Mouse (Mus musculus): ENCODE data around the gene Celsr1. TPM values are rescaled to one million over a fixed set of nuclear protein-coding genes. Genes with fewer than 3 reads are reported as not detected.
A peak's percentile ranks its signal among the peaks of the same experiment; 100 is the strongest.

The Celsr1 gene
- total RNA-seq, 2 experiments from 2014 or later = 6.4 to 7.2 TPM

- intact Hi-C loops (cut with DNase I) = no loop called here
- DNase-seq = peak; percentile 18 to 35
These were observed 63.8 kb downstream of the Celsr1 start for GRCm38 (mm10) chr15:85969707-85970153.

- intact Hi-C loops (cut with DNase I) = no loop called here
- DNase-seq = no peak
These were observed 64.3 kb downstream of the Celsr1 start for GRCm38 (mm10) chr15:85969291-85969690.

- intact Hi-C loops (cut with DNase I) = no loop called here
- no peak for DNase-seq
These were observed 67.5 kb downstream of the Celsr1 start for GRCm38 (mm10) chr15:85966032-85966431.

GRCm38 (mm10) chr15:85963279-85963840, 70.2 kb downstream of the Celsr1 start:
- no peak for DNase-seq

GRCm38 (mm10) chr15:85962691-85963090, 70.9 kb downstream of the Celsr1 start:
- DNase-seq = no peak

More at GRCm38 (mm10) chr15:85963279-85963840, 70.2 kb downstream of the Celsr1 start:
- intact Hi-C loops (cut with DNase I) = no loop called here

GRCm38 (mm10) chr15:85961651-85962050, 71.9 kb downstream of the Celsr1 start:
- DNase-seq = no peak
- intact Hi-C loops (cut with DNase I) = no loop called here

More at GRCm38 (mm10) chr15:85962691-85963090, 70.9 kb downstream of the Celsr1 start:
- intact Hi-C loops (cut with DNase I) = no loop called here

- no peak for DNase-seq
- intact Hi-C loops (cut with DNase I) = no loop called here
These were observed 72.4 kb downstream of the Celsr1 start for GRCm38 (mm10) chr15:85961131-85961530.

- DNase-seq = no peak
- intact Hi-C loops (cut with DNase I) = no loop called here
These were observed 77.4 kb downstream of the Celsr1 start for GRCm38 (mm10) chr15:85956202-85956601.

- no peak for DNase-seq
- intact Hi-C loops (cut with DNase I) = no loop called here
These were observed 80.1 kb downstream of the Celsr1 start for GRCm38 (mm10) chr15:85953458-85953857.

GRCm38 (mm10) chr15:85949421-85950164, 84.0 kb downstream of the Celsr1 start:
- peak in 1 of 2 experiments; percentile 13 for DNase-seq
- intact Hi-C loops (cut with DNase I) = no loop called here

GRCm38 (mm10) chr15:85947967-85948366, 85.6 kb downstream of the Celsr1 start:
- intact Hi-C loops (cut with DNase I) = no loop called here

GRCm38 (mm10) chr15:85947541-85947940, 86.0 kb downstream of the Celsr1 start:
- intact Hi-C loops (cut with DNase I) = no loop called here
- DNase-seq = no peak

More at GRCm38 (mm10) chr15:85947967-85948366, 85.6 kb downstream of the Celsr1 start:
- no peak for DNase-seq

GRCm38 (mm10) chr15:85935627-85936049, 97.9 kb downstream of the Celsr1 start:
- intact Hi-C loops (cut with DNase I) = no loop called here

GRCm38 (mm10) chr15:85928161-85928560, 105.4 kb downstream of the Celsr1 start:
- DNase-seq = no peak
- intact Hi-C loops (cut with DNase I) = no loop called here

More at GRCm38 (mm10) chr15:85935627-85936049, 97.9 kb downstream of the Celsr1 start:
- DNase-seq = peak; percentile 13 to 21

GRCm38 (mm10) chr15:85921855-85922254, 111.7 kb downstream of the Celsr1 start:
- intact Hi-C loops (cut with DNase I) = no loop called here
- no peak for DNase-seq

GRCm38 (mm10) chr15:85919892-85920248, 113.7 kb downstream of the Celsr1 start:
- intact Hi-C loops (cut with DNase I) = no loop called here
- no peak for DNase-seq

- intact Hi-C loops (cut with DNase I) = no loop called here
These were observed 114.2 kb downstream of the Celsr1 start for GRCm38 (mm10) chr15:85919191-85919891.

GRCm38 (mm10) chr15:85913605-85914004, 120.0 kb downstream of the Celsr1 start:
- peak in 1 of 2 experiments; percentile 57 for DNase-seq
- intact Hi-C loops (cut with DNase I) = no loop called here

More at GRCm38 (mm10) chr15:85919191-85919891, 114.2 kb downstream of the Celsr1 start:
- DNase-seq = no peak

GRCm38 (mm10) chr15:85909931-85910330, 123.6 kb downstream of the Celsr1 start:
- intact Hi-C loops (cut with DNase I) = no loop called here

GRCm38 (mm10) chr15:85909492-85909829, 124.1 kb downstream of the Celsr1 start:
- DNase-seq = no peak
- intact Hi-C loops (cut with DNase I) = no loop called here

More at GRCm38 (mm10) chr15:85909931-85910330, 123.6 kb downstream of the Celsr1 start:
- DNase-seq = no peak

Data from heart, postnatal 36 days (tissue).